Mouse (Mus musculus) cerebellum, postnatal 36 days (tissue): ENCODE measurements at regions not wholly inside any gene's neighbourhood (a gene's known extent, or its start where the extent isn't known, plus 50 kb on each side); places are given as distances from the start of the nearest gene placed in this dataset.

ENCODE experiments used
- DNase-seq, 2 experiments: peaks; one replicate each; pipeline ENCODE4 v3.0.0; 2021 to 2022; ENCODE audit warnings: mixed read lengths in 2 of 2

DNA sequence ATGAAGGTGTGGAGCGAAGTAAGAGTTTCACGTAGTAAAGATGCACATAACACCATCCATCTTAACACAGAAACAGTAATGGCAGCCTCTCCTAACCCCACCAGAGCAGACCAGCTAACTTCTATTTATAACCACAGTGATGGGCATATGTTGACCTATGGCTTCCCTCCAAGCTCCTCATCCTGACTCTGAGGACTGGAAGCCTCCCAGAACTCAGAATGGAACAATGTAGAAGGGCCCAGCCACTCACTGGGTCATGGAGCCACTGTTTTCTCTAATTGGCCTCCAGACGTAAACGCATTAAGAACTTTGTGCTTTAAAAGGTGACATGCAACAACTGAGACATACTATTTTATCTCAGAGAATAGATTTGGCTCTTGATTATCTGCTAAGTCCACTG lies 77.0 kb downstream of the Irs2 start:
- DNase-seq = no peak

- DNase-seq = no peak
These were observed 79.4 kb downstream of the Irs2 start for GRCm38 (mm10) chr8:10928836-10929235.

GRCm38 (mm10) chr8:10928342-10928794 lies 79.9 kb downstream of the Irs2 start:
- no peak for DNase-seq

DNA sequence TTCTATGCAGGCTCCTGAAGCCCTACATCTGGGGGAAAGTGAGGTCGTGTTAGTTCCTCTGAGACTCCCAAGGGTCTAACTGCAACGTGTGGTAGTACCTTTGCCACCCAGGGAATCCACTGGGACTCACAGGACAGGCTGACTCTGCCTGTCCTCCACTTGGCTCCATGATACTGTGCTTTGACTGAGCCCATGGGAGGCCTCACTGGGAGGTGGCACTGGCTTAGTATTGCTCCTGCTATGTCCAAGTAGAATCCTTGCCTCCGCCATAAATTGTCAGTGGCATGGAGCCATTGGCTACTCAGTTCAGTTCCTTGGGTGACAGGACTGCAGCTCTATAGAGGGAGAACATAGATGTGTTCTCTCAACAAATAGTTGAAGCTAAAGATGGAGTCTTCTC lies 81.1 kb downstream of the Irs2 start:
- DNase-seq = no peak

- DNase-seq = no peak
These were observed 81.7 kb downstream of the Irs2 start for GRCm38 (mm10) chr8:10926518-10926915.

- DNase-seq = no peak
These were observed 82.4 kb downstream of the Irs2 start for GRCm38 (mm10) chr8:10925582-10926517.

- DNase-seq = no peak
These were observed 83.6 kb downstream of the Irs2 start for GRCm38 (mm10) chr8:10924526-10925199.

DNA sequence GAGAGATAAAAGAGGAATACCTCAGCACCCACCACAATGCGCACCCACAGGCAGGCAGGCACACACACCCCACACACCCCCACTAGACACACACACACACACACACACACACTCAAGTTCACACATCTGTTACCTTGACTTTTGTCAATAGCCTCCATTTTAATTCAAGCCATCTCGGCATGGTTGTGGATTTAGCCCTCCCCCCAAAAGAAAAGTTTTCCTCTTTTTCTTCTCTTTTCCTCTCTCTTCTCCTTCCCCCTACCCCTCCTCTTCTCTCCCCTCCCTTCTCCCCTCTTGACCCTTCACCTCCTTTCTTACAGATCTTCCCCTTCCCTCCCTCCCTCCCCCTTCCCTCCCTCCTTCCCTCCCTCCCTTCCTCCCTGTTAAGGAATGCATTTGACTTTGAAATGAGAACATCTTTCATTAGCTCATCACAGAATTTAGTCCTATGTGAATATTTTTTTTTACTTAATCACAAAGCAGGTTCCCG lies 84.2 kb downstream of the Irs2 start:
- DNase-seq = no peak

- DNase-seq = no peak
These were observed 84.9 kb downstream of the Irs2 start for GRCm38 (mm10) chr8:10923071-10924000.

- no peak for DNase-seq
These were observed 85.8 kb downstream of the Irs2 start for GRCm38 (mm10) chr8:10922209-10923030.

DNA sequence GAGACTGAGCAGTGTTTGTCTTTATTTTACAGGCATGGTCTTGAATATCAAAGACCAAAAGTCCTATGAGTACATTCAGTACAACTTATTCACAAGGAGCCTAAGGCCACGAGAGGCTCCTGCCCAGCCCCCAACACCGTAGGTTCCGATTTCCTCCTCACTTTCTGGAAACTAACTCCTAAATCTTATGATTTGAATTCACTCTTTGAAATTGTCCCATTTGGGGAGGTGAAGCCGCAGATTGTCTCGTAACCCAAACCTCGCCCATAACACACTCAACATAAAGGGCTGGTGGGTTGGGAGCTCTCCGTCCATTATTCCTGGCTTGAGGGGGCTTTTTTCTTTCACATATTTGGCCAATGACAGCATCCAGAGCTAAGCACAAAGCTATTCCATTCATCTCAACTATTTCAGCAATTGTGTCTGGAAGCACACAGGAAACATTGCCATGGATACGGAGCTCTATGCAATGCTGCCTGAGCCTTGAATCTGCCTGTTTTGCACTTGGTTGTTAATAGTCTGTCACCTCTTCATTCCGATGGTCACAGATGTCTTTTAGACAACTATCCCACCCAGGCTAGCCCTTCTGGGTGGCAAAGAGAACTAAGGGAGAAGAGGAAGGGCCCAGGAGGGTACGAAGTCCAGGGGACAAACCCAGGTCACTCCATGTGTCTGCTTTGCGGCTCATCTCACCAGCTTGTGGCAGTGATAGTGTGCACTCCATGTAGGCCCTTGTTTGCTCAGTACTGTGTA lies 86.6 kb downstream of the Irs2 start:
- DNase-seq = no peak

- no peak for DNase-seq
These were observed 88.6 kb downstream of the Irs2 start for GRCm38 (mm10) chr8:10919620-10920019.

GRCm38 (mm10) chr8:10918403-10919035 lies 89.7 kb downstream of the Irs2 start:
- DNase-seq = no peak

- no peak for DNase-seq
These were observed 93.6 kb downstream of the Irs2 start for GRCm38 (mm10) chr8:10914616-10915015.

- no peak for DNase-seq
These were observed 95.8 kb downstream of the Irs2 start for GRCm38 (mm10) chr8:10912436-10912835.

DNA sequence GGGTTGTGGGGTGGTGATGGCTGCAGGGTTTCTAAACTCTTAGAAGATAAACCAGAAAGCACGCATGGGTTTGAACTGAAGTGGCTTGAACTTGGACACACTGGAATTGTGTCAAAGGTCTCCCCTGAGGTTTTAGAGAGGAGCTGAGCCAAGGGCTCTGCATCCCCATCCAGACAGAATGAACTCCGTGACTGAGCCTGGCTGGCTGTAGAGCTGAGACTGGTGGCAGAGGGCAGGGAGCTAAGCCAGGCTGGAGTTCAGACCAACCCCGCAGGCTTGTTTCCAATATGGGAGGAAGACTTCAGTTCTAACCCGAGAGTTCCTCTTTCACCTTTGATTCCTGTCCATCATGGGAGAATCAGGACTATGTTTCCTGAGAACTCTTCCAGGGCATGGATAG lies 96.9 kb downstream of the Irs2 start:
- no peak for DNase-seq

- DNase-seq = no peak
These were observed 97.3 kb downstream of the Irs2 start for GRCm38 (mm10) chr8:10910954-10911353.

GRCm38 (mm10) chr8:10910244-10910872 lies 97.9 kb downstream of the Irs2 start:
- no peak for DNase-seq

DNA sequence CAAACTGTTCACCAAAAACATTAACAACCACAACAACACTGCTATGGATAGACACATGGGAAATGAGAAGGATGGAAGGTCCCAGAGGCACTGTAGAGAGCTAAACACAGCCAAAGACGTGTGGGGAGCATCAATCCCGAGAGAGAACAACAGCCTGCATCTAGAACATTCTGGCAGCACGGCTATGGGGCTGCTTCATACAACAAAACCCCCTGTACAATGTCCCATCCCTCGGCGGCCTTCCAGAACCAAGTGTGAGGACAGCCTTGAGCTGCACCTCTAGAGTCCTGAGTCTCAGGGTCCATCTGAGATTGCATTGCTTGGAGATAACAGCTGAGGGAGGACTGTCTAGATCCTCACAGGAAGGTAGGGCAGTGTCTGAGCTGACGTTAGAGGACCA lies 99.1 kb downstream of the Irs2 start:
- no peak for DNase-seq

- no peak for DNase-seq
These were observed 101.9 kb downstream of the Irs2 start for GRCm38 (mm10) chr8:10906353-10906752.
